Mouse (Mus musculus) adrenal gland, postnatal 0 days (tissue): ENCODE measurements around the gene Mapkap1. TPM values are rescaled to one million over a fixed set of nuclear protein-coding genes. Genes with fewer than 3 reads are reported as not detected.

Source experiments
- polyA plus RNA-seq: library from polyadenylated mRNA; unstranded; fragments of >200 nt; fragmentation: Nextera tagmentation; extraction: Ambion mirVana; gene quantifications from 2 replicates; pipeline ENCODE4 v1.2.1, GENCODE M21; 2015

Gene Mapkap1
- 57.3 and 72.8 TPM in 2 replicates for polyA plus RNA-seq

DNA sequence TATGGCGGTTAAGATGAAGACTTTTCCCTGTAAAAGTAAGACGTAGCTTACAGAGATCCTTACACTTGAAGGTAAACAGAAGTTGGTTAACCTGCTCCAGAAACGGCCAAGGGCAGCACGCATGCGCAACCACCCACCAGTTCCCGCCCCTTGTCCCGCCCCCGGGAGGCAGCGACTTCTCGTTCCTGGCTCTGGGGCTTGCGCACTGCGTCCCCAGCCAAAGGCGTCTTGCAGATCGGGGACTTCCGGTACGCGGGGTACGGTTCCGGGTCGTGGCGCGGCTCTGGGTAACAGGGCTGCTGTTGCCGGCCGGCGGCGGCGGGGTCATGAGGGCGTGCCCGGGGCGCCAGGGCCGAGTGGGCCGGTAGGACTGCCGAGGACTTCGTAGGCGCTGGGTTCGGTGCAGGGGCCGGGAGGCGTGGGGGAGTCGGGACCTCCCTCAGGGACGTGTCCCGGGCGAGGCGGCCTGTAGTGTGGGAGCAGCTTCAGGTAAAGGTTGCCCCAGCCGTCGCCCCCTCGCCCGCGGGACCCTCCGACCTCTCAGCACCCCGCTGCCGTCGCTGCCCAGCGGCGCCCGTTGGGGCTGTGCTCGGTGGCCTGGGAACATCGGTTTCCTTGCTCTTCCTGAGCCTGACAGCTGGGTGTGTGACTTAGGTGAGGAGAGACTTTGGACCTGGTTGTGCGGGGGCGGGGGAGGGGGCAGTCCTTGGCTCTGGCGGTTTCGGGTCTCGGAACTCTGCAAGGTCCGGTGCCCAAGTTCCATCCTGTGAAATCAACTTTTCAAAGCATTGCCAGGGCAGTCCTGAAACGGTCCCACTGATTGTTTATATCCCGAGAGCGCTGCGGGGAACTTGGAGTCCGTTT is at the start of gene Mapkap1:
TSS of gene Mapkap1 (plus strand) at position 171 of the 864 bp plus-strand sequence.

DNA sequence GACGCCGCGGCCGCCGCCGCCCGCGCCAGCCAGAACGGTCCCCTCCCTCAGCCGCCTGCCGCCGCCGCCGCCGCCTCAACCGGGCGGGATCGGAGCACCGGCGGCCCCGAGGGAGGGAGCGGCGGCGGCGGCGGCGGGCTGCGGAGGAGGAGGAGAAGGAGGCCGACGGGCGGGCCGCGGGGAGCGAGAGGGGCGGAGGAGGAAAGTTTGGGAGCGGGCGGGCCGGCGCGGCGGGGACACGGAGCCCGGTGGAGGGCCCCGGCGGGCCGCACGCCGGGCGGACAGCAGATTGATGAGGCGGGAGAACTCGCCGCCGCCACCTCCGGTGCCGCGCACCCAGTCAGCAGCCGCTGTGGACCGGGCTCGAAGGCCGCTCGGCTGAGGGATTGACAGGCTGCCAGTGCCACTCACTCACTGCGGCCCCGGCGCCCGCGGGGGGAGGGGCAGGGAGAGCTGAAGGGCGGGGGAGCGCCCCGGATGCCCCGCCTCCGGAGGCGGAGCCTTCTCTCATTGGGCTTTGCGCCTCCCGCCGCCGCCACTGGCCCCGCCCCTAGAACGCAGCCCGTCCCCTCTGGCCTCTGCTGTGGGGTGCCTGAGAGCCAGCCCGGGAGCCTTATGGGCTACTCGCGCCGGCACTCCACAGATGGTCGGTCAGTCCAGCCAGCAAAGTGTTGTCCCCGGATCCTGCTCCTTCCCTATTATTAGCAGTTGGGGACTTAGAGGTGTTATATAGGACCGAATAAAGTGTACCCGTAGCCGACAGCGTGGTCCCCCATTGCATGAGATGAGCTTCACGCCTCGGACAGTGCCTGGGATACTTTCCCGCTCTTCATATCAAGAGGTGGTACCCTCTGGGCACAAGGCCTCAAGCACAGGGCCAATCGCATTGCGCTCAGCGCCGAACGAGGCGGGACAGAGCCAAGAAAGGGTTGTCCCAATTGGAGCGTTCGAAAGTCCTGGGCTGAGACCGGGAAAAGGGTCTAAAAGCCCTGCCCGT is 34.0 kb upstream of the Mapkap1 start, which contains the start of gene Pbx3:
TSS of gene Pbx3 (minus strand) at position 838 of the 997 bp plus-strand sequence.

Other genes with a start within 250 kb of the Mapkap1 start
- gene Pbx3, start 33.6 kb upstream of the Mapkap1 start, polyA plus RNA-seq, result 28.0 and 57.0 TPM in 2 replicates